ENCODE assay signal across 8 mouse cellular contexts in the genomic region with DNA sequence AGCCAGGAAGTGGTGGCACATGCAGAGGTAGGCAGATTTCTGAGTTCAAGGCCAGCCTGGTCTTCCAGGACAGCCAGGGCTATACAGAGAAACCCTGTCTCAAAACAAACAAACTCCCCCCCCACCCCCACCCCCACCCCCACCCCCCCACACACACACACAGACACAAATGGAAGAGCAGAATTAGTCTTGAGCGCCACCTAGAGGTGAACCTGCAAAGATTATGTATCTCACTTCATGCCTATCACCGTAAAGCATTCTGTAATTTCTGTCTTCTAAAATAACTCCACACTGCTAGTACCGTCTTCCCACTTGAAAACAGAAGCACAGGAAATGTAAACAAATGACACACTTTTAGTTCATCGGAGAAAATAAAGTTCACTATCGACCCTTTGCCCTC. TPM values are rescaled to one million over a fixed set of nuclear protein-coding genes. Genes with fewer than 3 reads are reported as not detected.
DNase-seq lines count a peak whose midpoint lies in the region; ATAC-seq lines count a peak whose summit lies in the region.

No protein-coding gene starts in this region.

- ATAC-seq in erythroblast, adult 5-6 weeks (replicated peaks; ENCODE audit: low FRiP score, poor library complexity, severe bottlenecking): no peak

- intact Hi-C loops in left cerebral cortex, postnatal 25 days (cut with DNase I): loop anchor here (2.0 to 10.0 kb wide), 2 partner anchors 240 to 358 kb away; no protein-coding TSS in a partner anchor

- peak; percentile 34 for DNase-seq in adrenal gland, postnatal 10 days
- DNase-seq in adrenal gland, adult 8-10 months: no peak
- DNase-seq in left cerebral cortex, adult 18-20 months (ENCODE audit: low spot score in 2 of 2): peak; percentile 27 to 48
- DNase-seq in left cerebral cortex, postnatal 25 days (ENCODE audit: low spot score in 2 of 2): no peak
- DNase-seq in NIH3T3 (ENCODE audit: low read depth): peak; percentile 84
- peak; percentile 45 for DNase-seq in embryo, embryonic 9.5 days (ENCODE audit: extremely low spot score)
- DNase-seq in lung, postnatal 36 days: peak; percentile 44

RNA-seq across cellular contexts. Expression of a gene that starts 43.2 kb away (rescaled TPM):
- 1 to 10 TPM; 7.0 to 9.3 TPM for total RNA-seq in adrenal gland, postnatal 10 days (2021)
- 10 to 100 TPM; 10.9 to 21.2 (median 13.8) TPM for total RNA-seq in adrenal gland, adult 8-10 months (2022)
- 10 to 100 TPM; 17.1 to 18.9 TPM for total RNA-seq in left cerebral cortex, adult 18-20 months (2021)
- 10 to 100 TPM; 15.9 to 19.7 TPM for total RNA-seq in left cerebral cortex, postnatal 25 days (2021)
- 0.58 and 0.63 TPM in 2 replicates for total RNA-seq in erythroblast, adult 5-6 weeks (2015; ENCODE audit: low replicate concordance)
- total RNA-seq in erythroblast, adult 5-6 weeks (2017; ENCODE audit: low replicate concordance): 0.42 and 1.2 TPM in 2 replicates

Comparison
In these comparisons a context has a peak if more than half of its experiments do, and no peak if none do; other contexts are left out.
1. DNase-seq: peak in adrenal gland, postnatal 10 days (single experiment), left cerebral cortex, adult 18-20 months (2 of 2), NIH3T3 (single experiment), embryo, embryonic 9.5 days (single experiment) and lung, postnatal 36 days (single experiment); none in adrenal gland, adult 8-10 months (single experiment) and left cerebral cortex, postnatal 25 days (0 of 2).